Mouse (Mus musculus): ENCODE results near the gene Cnot11.

GRCm38 (mm10) chr1:39593836-39594235 lies 59.0 kb downstream of the Cnot11 start:
- TF ChIP-seq POLR2AphosphoS2 (IDR thresholded peaks at IDR 0.05; ENCODE audit: insufficient read length, low read depth), result no peak
- TF ChIP-seq POLR2A (IDR thresholded peaks at IDR 0.05; ENCODE audit: insufficient read length, low read depth), result no peak
- no peak for TF ChIP-seq MYOD1 (IDR thresholded peaks at IDR 0.05; ENCODE audit: control insufficient read depth in 1 of 3, insufficient read length in 2 of 3, low read depth in 2 of 3)
- no peak for TF ChIP-seq TCF12 (IDR thresholded peaks at IDR 0.05; ENCODE audit: insufficient read depth, poor library complexity, severe bottlenecking)
- TF ChIP-seq E2F4 (IDR thresholded peaks at IDR 0.05; ENCODE audit: insufficient read depth), result no peak
- TF ChIP-seq USF1 (IDR thresholded peaks at IDR 0.05; ENCODE audit: low read depth), result no peak
- no peak for TF ChIP-seq MAX (IDR thresholded peaks at IDR 0.05; ENCODE audit: low read depth)
- TF ChIP-seq MYOG (IDR thresholded peaks at IDR 0.05; ENCODE audit: control insufficient read depth in 1 of 3, insufficient read depth in 1 of 3, insufficient read length in 2 of 3, low read depth in 2 of 3), result no peak
